Mouse (Mus musculus): ENCODE results near the gene D130043K22Rik.

- TF ChIP-seq CTCF (IDR thresholded peaks at IDR 0.05; ENCODE audit: low read depth, low read length) (no peak), GATA1 (IDR thresholded peaks at IDR 0.05; ENCODE audit: borderline replicate concordance, low read length) (no peak), POLR2AphosphoS5 (IDR thresholded peaks at IDR 0.05; ENCODE audit: insufficient replicate concordance, low read depth, low read length) (no peak), TAL1 (conservative IDR thresholded peaks at IDR 0.05; ENCODE audit: low read depth, low read length) (no peak)
Measured at GRCm38 (mm10) chr13:24945567-24945966, 100.6 kb downstream of the D130043K22Rik start.
